Mouse (Mus musculus) cerebellum, postnatal 14 days (tissue): ENCODE measurements at regions not wholly inside any gene's neighbourhood (a gene's known extent, or its start where the extent isn't known, plus 50 kb on each side); places are given as distances from the start of the nearest gene placed in this dataset.
A peak's percentile ranks its signal among the peaks of the same experiment; 100 is the strongest.

Experiments
- DNase-seq, 2 experiments: peaks; one replicate each; pipeline ENCODE4 v3.0.0; 2021; ENCODE audit warnings: mixed read lengths in 2 of 2

- DNase-seq: peak in 1 of 2 experiments; percentile 32
Observed at GRCm38 (mm10) chr2:139132121-139132520, 361.6 kb upstream of the Sptlc3 start.

GRCm38 (mm10) chr2:139147004-139147403, 346.7 kb upstream of the Sptlc3 start:
- DNase-seq: no peak

GRCm38 (mm10) chr2:139179641-139180040, 314.1 kb upstream of the Sptlc3 start:
- peak; percentile 47 to 49 for DNase-seq

GRCm38 (mm10) chr2:139198281-139198680, 295.4 kb upstream of the Sptlc3 start:
- peak in 1 of 2 experiments; percentile 26 for DNase-seq

GRCm38 (mm10) chr2:139207649-139208048, 286.1 kb upstream of the Sptlc3 start:
- DNase-seq: no peak

GRCm38 (mm10) chr2:139220757-139221400, 272.8 kb upstream of the Sptlc3 start:
- DNase-seq: peak; percentile 9 to 11

- no peak for DNase-seq
Observed at GRCm38 (mm10) chr2:139230453-139230852, 263.3 kb upstream of the Sptlc3 start.

- no peak for DNase-seq
Observed at GRCm38 (mm10) chr2:139250138-139250537, 243.6 kb upstream of the Sptlc3 start.

- no peak for DNase-seq
Observed at GRCm38 (mm10) chr2:139267119-139267518, 226.6 kb upstream of the Sptlc3 start.

GRCm38 (mm10) chr2:139276581-139276980, 217.1 kb upstream of the Sptlc3 start:
- peak; percentile 91 to 94 for DNase-seq

GRCm38 (mm10) chr2:139277571-139277970, 216.1 kb upstream of the Sptlc3 start:
- DNase-seq: peak; percentile 83 to 91

- DNase-seq: no peak
Observed at GRCm38 (mm10) chr2:139281056-139281455, 212.7 kb upstream of the Sptlc3 start.

- peak; percentile 35 to 64 for DNase-seq
Observed at GRCm38 (mm10) chr2:139284315-139284714, 209.4 kb upstream of the Sptlc3 start.

GRCm38 (mm10) chr2:139286446-139286845, 207.3 kb upstream of the Sptlc3 start:
- DNase-seq: peak in 1 of 2 experiments; percentile 51

GRCm38 (mm10) chr2:139298541-139299152, 195.1 kb upstream of the Sptlc3 start:
- DNase-seq: no peak

- peak; percentile 79 to 86 for DNase-seq
Observed at GRCm38 (mm10) chr2:139311401-139311812, 182.3 kb upstream of the Sptlc3 start.

GRCm38 (mm10) chr2:139312053-139312452, 181.7 kb upstream of the Sptlc3 start:
- DNase-seq: peak; percentile 23 to 52

- no peak for DNase-seq
Observed at GRCm38 (mm10) chr2:139322509-139322908, 171.2 kb upstream of the Sptlc3 start.

GRCm38 (mm10) chr2:139325501-139325900, 168.2 kb upstream of the Sptlc3 start:
- no peak for DNase-seq

GRCm38 (mm10) chr2:139334681-139335080, 159.0 kb upstream of the Sptlc3 start:
- no peak for DNase-seq

GRCm38 (mm10) chr2:139338240-139338639, 155.5 kb upstream of the Sptlc3 start:
- DNase-seq: no peak

GRCm38 (mm10) chr2:139356280-139357010, 137.3 kb upstream of the Sptlc3 start:
- peak; percentile 65 to 80 for DNase-seq

GRCm38 (mm10) chr2:139362245-139362847, 131.4 kb upstream of the Sptlc3 start:
- peak; percentile 18 to 57 for DNase-seq
